Mouse (Mus musculus) lung, adult 2 months (tissue): ENCODE data around the gene Wbp4. TPM values are rescaled to one million over a fixed set of nuclear protein-coding genes. Genes with fewer than 3 reads are reported as not detected.
"Not testable (repeated sequence)": the region's sequence is repeated elsewhere in the genome, so short reads cannot be mapped to it uniquely, and the experiment has no call there.

Experiments
- DNase-seq: peaks from one replicate; pipeline ENCODE4 v3.0.0; 2022
- H3K4me1 ChIP-seq: fragments of 200-500 bp; 2 replicates; pipeline ENCODE4 v1.6.1; 2011; ENCODE audit warnings: low read length; ENCODE audit not compliant: control insufficient read depth, insufficient read depth
- H3K4me3 ChIP-seq: fragments of 200-500 bp; replicated peaks from 2 replicates; pipeline ENCODE3; 2011; ENCODE audit warnings: low read depth, mild to moderate bottlenecking, control low read depth, low read length; ENCODE audit errors: extremely low read depth
- CTCF ChIP-seq: fragments of 200-500 bp; IDR thresholded peaks from 2 replicates; pipeline ENCODE4 v1.5.1; 2011; ENCODE audit warnings: mild to moderate bottlenecking, low read length, control low read depth; ENCODE audit not compliant: insufficient read depth
- POLR2A ChIP-seq: fragments of 200-500 bp; IDR thresholded peaks from 2 replicates; pipeline ENCODE4 v1.6.1; 2011; ENCODE audit warnings: low read depth, mild to moderate bottlenecking, control low read depth, low read length, borderline replicate concordance; ENCODE audit errors: extremely low read depth
- WGBS: fragments of 180-500 bp; shearing (Covaris S2); methylation state at CpG from one replicate; pipeline ENCODE4 v1.1.7; 2018; 5-methylcytosine and 5-hydroxymethylcytosine counted together
- polyA plus RNA-seq: library from polyadenylated mRNA; depleted of rRNA; stranded (reverse); fragments of >200 nt; gene quantifications from 2 replicates; pipeline ENCODE4 v1.2.3, GENCODE M21; 2012; rRNA removed

The Wbp4 gene
- 6.5 and 6.6 TPM in 2 replicates for polyA plus RNA-seq

DNA sequence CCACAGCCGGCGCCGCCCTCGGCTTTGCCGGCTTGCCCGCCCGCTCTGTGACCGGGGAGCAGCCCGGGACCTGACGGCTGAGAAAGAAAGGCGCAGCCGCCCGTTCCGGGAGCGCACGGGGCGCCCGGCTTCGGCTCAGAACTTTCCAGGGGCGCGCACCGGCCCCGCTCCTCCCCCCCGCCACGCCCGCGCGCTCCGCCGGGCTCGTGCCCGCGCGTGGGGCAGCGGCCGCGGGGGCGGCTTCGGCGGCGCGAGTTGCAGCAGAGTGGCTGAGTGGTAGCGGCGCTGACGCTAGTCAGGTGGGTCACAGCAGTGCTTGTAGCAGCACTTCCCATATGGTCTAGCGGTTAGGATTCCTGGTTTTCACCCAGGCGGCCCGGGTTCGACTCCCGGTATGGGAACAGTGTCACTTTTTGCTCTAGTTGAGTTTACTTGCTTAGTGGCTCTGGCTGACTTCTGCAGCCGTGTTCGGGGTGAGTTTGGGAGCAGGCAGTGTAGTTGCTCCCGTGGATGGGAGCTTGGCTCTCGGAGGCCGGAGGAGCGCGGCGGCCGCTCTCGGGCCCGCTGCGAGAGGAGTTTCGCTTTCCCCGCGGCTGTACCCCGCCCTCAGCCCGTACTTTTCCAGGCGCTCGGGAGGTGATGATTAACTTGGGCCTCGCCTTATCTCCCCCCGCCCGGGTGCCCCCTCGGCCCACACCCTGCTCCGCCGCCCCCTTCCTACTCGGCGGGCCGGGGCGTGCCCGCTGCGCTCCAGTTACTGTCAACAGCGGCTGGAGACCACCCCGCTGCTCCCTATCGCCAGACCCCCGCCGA lies at the start of gene Wbp4:
Gene Wbp4 (minus strand): TSS at position 182 of the 813 bp plus-strand sequence.
- WGBS: under 1% methylated on average over 83 of the region's 86 CpGs
- peaks cover 12% of the 10 kb centered on the region for H3K4me1 ChIP-seq
- TF ChIP-seq CTCF: no peak
- peak; percentile 51; the same call in 1 of the 2 replicates for TF ChIP-seq POLR2A

GRCm38 (mm10) chr14:79530761-79531160 lies 49.4 kb upstream of the Wbp4 start:
- TF ChIP-seq CTCF (no peak), POLR2A (no peak)
- peaks cover 28% of the 10 kb centered on the region for H3K4me1 ChIP-seq
- WGBS: 63% methylated on average over 6 of the region's 6 CpGs
- DNase-seq: no peak
- no peak overlapping the region for H3K4me3 ChIP-seq

More for the DNA sequence above, at the start of gene Wbp4:
- DNase-seq: peak; percentile 91
- peak within 1 kb of the TSS; percentile 91 for H3K4me3 ChIP-seq

DNA sequence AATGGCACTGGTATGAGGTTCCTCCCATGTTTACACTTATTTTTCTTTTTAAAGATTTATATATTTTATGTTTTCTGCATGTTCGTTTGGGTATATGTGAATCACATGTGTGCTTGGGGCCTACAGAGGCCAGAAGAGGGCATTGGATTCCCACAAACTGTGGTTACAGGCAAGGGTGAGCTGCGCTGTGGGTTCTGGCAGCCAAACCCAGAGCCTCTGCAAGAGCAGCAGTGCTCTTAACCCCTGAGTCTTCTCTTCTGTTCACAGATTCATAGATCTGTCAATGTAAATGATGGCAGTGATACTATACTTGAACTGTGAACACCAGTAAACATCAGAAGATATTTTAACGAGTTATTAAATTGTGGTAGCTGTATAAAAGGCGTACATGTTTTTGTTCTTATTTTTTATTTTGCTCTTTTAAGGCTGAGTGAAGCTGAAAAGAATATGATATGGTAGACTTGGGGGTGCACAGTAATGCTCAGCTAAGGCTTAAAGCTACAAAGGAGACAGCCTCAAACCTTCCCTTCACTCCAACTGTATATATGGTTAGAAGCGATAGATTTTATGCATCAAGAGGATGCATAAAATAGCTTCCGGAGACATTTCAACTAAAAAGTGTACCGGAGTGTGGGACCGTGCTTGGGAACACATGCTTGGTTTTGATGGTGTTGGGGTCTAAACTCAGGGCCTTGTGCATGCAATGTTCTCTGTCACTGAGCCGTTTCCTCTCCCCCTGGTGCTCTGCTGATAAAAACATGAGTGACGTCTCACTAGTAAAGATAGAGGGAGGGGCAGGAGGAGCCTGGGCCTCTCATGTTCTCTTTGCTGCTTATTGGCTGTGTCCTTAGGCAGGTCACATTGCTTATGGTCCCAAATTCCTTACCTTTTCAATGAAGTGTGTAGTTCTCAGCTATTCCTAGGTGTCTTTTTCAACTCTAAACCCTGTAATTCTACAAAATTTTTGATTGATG lies 48.5 kb upstream of the Wbp4 start:
- no peak for DNase-seq
- Histone ChIP-seq H3K4me1 (peaks cover 22% of the 10 kb centered on the region), H3K4me3 (no peak overlapping the region)
- WGBS: 73% methylated on average over 10 of the region's 10 CpGs
- TF ChIP-seq POLR2A (no peak), CTCF (no peak)

DNA sequence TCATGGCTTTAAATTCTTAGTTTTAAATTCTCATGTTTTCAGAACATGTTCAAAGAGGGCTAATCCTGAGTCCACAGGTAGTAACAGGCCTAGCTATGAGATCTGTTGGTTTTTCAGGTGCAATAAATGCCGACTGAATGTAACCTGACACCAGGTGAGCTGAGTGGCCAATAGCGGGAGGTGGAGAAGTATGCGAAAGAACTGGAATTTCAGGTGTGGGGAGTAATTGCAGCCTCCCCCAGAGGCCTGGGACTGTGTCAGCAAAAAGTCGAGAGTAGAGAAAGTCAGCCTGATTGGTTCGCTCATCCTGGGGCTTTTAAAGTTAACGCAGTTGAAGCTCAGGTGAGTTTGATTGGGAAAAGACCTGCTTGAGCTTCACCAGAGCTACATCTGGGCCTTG lies 46.4 kb upstream of the Wbp4 start:
- TF ChIP-seq CTCF: no peak
- no peak for TF ChIP-seq POLR2A
- no peak for DNase-seq
- H3K4me3 ChIP-seq: no peak overlapping the region
- 52% methylated on average over 6 of the region's 6 CpGs for WGBS
- H3K4me1 ChIP-seq: peaks cover 10% of the 10 kb centered on the region

GRCm38 (mm10) chr14:79526106-79526505 lies 44.8 kb upstream of the Wbp4 start:
- H3K4me1 ChIP-seq: peaks cover 13% of the 10 kb centered on the region
- not testable (repeated sequence) for DNase-seq, H3K4me3 ChIP-seq
- WGBS: 81% methylated on average over 12 of the region's 12 CpGs

DNA sequence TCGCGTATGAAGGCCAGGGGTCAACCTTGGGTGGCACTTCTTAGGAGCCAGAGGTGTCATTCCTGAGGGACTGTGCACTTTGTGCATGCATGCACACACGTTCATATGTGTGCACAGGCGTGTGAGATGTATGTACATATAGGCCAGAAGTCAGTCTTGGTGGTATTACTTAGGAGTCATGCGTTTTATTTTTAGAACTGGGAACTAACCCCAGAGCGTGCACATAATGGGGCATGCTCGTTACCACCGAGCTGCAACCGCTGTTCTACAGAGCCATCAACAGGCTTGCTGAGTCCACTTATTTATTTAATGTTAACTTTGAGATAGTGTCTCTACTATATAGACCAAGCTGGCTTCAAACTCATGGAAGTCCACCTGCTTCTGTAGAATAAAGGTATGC lies 41.1 kb upstream of the Wbp4 start:
- Histone ChIP-seq H3K4me3 (no peak overlapping the region), H3K4me1 (peaks cover 22% of the 10 kb centered on the region)
- DNase-seq: no peak
- no peak for TF ChIP-seq CTCF
- TF ChIP-seq POLR2A: no peak
- 69% methylated on average over 9 of the region's 9 CpGs for WGBS

GRCm38 (mm10) chr14:79521471-79522117 lies 40.3 kb upstream of the Wbp4 start:
- no peak for DNase-seq
- Histone ChIP-seq H3K4me3 (no peak overlapping the region), H3K4me1 (peaks cover 27% of the 10 kb centered on the region)
- TF ChIP-seq CTCF: no peak
- TF ChIP-seq POLR2A: no peak
- 34% methylated on average over 6 of the region's 6 CpGs for WGBS

- H3K4me3 ChIP-seq: no peak overlapping the region
- no peak for TF ChIP-seq POLR2A
- TF ChIP-seq CTCF: no peak
- DNase-seq: no peak
- peaks cover 28% of the 10 kb centered on the region for H3K4me1 ChIP-seq
- WGBS: 51% methylated on average over 1 of the region's 1 CpGs
Measured at GRCm38 (mm10) chr14:79521056-79521455, 39.7 kb upstream of the Wbp4 start.

DNA sequence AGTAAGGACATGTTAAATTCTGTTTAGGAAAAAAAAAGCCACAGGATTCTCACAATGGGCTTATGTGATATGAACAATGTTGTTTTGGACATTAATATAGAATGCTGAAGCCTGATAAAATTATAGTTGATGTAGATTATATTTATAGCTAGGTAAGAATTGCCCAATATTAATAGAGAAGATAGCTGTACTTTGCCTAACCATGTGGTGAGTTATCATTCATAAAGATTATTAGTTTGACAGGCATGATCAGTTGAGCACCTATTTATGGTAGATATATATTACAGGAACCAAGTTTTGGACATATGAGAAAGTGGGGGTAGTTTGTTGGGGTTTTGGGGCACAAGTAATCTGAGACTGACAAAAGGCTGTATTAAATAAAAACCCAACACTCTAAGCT lies 39.3 kb upstream of the Wbp4 start:
- Histone ChIP-seq H3K4me1 (peaks cover 28% of the 10 kb centered on the region), H3K4me3 (no peak overlapping the region)
- TF ChIP-seq CTCF (no peak), POLR2A (no peak)
- no peak for DNase-seq

- Histone ChIP-seq H3K4me3 (no peak overlapping the region), H3K4me1 (peaks cover 28% of the 10 kb centered on the region)
- whole genome bisulfite sequencing: 29% methylated on average over 1 of the region's 1 CpGs
- DNase-seq: no peak
- TF ChIP-seq POLR2A: no peak
- no peak for TF ChIP-seq CTCF
Measured at GRCm38 (mm10) chr14:79519663-79519975, 38.3 kb upstream of the Wbp4 start.
